Mouse (Mus musculus) heart, embryonic 10.5 days (tissue): ENCODE data around the gene Ift22. TPM values are rescaled to one million over a fixed set of nuclear protein-coding genes. Genes with fewer than 3 reads are reported as not detected.
"Not testable (repeated sequence)": the region's sequence is repeated elsewhere in the genome, so short reads cannot be mapped to it uniquely, and the experiment has no call there.

ENCODE experiments used
- DNase-seq: peaks from one replicate; pipeline ENCODE4 v3.0.0-alpha.2; 2017; ENCODE audit warnings: low spot score
- H3K27ac ChIP-seq: fragments of 300-500 bp; sonication (generic); 2 replicates; pipeline ENCODE4 v1.5.1; 2016; ENCODE audit warnings: mild to moderate bottlenecking
- H3K27me3 ChIP-seq: fragments of 300-500 bp; sonication (generic); 2 replicates; pipeline ENCODE4 v1.6.1; 2016; ENCODE audit warnings: mild to moderate bottlenecking; ENCODE audit not compliant: poor library complexity, insufficient read depth, severe bottlenecking
- H3K36me3 ChIP-seq: fragments of 300-500 bp; sonication (generic); 2 replicates; pipeline ENCODE4 v1.6.1; 2016; ENCODE audit warnings: mild to moderate bottlenecking, moderate library complexity
- H3K4me1 ChIP-seq: fragments of 300-500 bp; sonication (generic); 2 replicates; pipeline ENCODE4 v1.6.1; 2016; ENCODE audit warnings: mild to moderate bottlenecking
- H3K4me3 ChIP-seq: fragments of 300-500 bp; sonication (generic); 2 replicates; pipeline ENCODE4 v1.5.1; 2016; ENCODE audit warnings: mild to moderate bottlenecking, moderate library complexity
- H3K9me3 ChIP-seq: fragments of 300-500 bp; sonication (generic); 2 replicates; pipeline ENCODE4 v1.6.1; 2016; ENCODE audit warnings: mild to moderate bottlenecking, moderate library complexity
- WGBS: fragments of 180-500 bp; shearing (Covaris S2); methylation state at CpG from one replicate; pipeline ENCODE4 v1.1.7; 2016; 5-methylcytosine and 5-hydroxymethylcytosine counted together
- polyA plus RNA-seq: library from polyadenylated mRNA; unstranded; fragments of >200 nt; fragmentation: Nextera tagmentation; extraction: Ambion mirVana; gene quantifications from 2 replicates; pipeline ENCODE4 v1.2.1, GENCODE M21; 2016

The Ift22 gene
- polyA plus RNA-seq, 1 experiment from 2014 or later, result 54.5 TPM

DNA sequence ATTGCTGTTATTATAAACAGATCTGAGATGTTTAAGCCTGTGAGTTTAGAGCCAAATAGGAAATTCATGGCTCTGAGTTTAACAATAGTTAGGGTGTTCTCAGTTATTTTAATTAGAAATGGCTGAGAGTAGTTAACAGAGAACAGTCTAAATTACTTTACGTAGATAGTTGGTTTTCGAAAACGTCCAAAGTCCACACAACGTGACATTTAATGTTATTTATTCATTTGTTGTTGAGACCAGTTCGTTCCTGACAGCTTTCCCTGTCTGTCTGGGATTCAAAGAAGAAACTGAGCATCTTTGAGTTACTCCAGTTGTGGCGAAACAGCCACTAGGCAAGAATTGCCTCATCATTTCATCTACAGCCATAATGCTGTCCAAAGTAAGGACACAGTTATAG is 32.1 kb downstream of the Ift22 start:
- H3K27me3 ChIP-seq, H3K27ac ChIP-seq, H3K36me3 ChIP-seq, H3K4me3 ChIP-seq, H3K9me3 ChIP-seq, H3K4me1 ChIP-seq, DNase-seq: not testable (repeated sequence)
- WGBS, result 85% methylated on average over 6 of the region's 6 CpGs

GRCm38 (mm10) chr5:136940845-136941560 is 33.1 kb downstream of the Ift22 start:
- Histone ChIP-seq H3K9me3 (0 out of 2 replicates have a peak, but pooled peaks cover 2% of the 10 kb centered on the region), H3K27ac (no peak overlapping the region), H3K4me3 (no peak overlapping the region), H3K4me1 (peaks cover 4% of the 10 kb centered on the region; the same call in 1 of the 2 replicates), H3K27me3 (no peaks in the 10 kb centered on the region), H3K36me3 (no peaks in the 10 kb centered on the region)
- 83% methylated on average over 12 of the region's 12 CpGs for WGBS
- no peak for DNase-seq

- no peak for DNase-seq
- Histone ChIP-seq H3K9me3 (0 out of 2 replicates have a peak, but pooled peaks cover 2% of the 10 kb centered on the region), H3K4me3 (no peak overlapping the region), H3K36me3 (no peaks in the 10 kb centered on the region), H3K4me1 (peaks cover 4% of the 10 kb centered on the region; the same call in 1 of the 2 replicates), H3K27me3 (no peaks in the 10 kb centered on the region), H3K27ac (no peak overlapping the region)
- 74% methylated on average over 3 of the region's 3 CpGs for WGBS
These were observed 34.8 kb downstream of the Ift22 start for GRCm38 (mm10) chr5:136942781-136943180.

- Histone ChIP-seq H3K4me1 (peaks cover 4% of the 10 kb centered on the region; the same call in 1 of the 2 replicates), H3K36me3 (no peaks in the 10 kb centered on the region), H3K9me3 (0 out of 2 replicates have a peak, but pooled peaks cover 2% of the 10 kb centered on the region), H3K27ac (no peak overlapping the region), H3K27me3 (no peaks in the 10 kb centered on the region), H3K4me3 (no peak overlapping the region)
- 68% methylated on average over 2 of the region's 2 CpGs for WGBS
- no peak for DNase-seq
These were observed 35.4 kb downstream of the Ift22 start for GRCm38 (mm10) chr5:136943382-136943781.

- Histone ChIP-seq H3K36me3 (no peaks in the 10 kb centered on the region), H3K27me3 (no peaks in the 10 kb centered on the region), H3K27ac (no peak overlapping the region), H3K4me3 (no peak overlapping the region), H3K4me1 (peaks cover 4% of the 10 kb centered on the region; the same call in 1 of the 2 replicates), H3K9me3 (no peaks in the 10 kb centered on the region)
- 73% methylated on average over 12 of the region's 12 CpGs for WGBS
- no peak for DNase-seq
These were observed 37.1 kb downstream of the Ift22 start for GRCm38 (mm10) chr5:136945084-136945483.

DNA sequence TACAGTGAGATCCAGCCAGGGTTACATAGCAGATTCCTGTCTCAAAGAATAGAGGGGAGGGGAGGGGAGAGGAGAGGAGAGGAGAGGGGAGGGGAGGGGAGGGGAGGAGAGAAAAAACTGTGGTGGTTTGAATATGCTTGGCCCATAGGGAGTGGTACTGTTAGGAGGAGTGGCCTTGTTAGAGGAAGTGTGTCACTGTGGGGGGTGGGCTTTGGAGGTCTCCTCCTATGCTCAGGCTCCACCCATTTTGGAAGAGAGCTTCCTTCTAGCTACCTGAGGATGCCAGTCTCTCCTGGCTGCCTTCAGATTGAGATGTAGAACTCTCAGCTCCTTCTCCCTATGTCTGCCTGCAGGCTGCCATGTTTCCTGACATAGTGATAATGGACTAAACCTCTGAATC is 39.9 kb downstream of the Ift22 start:
- no peak overlapping the region for H3K4me3 ChIP-seq
- no peaks in the 10 kb centered on the region for H3K36me3 ChIP-seq
- DNase-seq, result no peak
- no peak overlapping the region for H3K27ac ChIP-seq
- H3K4me1 ChIP-seq, result no peaks in the 10 kb centered on the region
- H3K27me3 ChIP-seq, result no peaks in the 10 kb centered on the region
- H3K9me3 ChIP-seq, result no peaks in the 10 kb centered on the region

GRCm38 (mm10) chr5:136949551-136950336 is 41.8 kb downstream of the Ift22 start:
- H3K27me3 ChIP-seq, H3K4me1 ChIP-seq, H3K36me3 ChIP-seq, H3K4me3 ChIP-seq, DNase-seq, H3K9me3 ChIP-seq, H3K27ac ChIP-seq: not testable (repeated sequence)
- 85% methylated on average over 14 of the region's 14 CpGs for WGBS

DNA sequence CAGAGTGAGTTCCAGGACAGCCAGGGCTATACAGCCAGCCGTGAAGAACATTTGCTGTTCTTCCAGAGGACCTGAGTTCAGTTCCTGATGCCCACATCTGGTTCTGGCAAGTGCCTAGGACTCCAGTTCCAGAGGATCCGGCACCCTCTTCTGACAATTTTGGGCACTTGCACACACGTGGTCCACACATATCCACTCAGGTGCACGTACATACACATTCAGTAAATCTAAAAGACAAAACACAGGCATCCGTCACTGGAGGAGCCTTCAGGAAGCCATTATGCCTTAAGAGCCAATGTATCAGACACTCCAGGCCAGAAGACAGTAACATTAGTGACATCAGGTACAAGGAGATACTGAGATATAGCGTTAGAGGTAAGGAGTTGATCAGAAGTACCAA is 42.6 kb downstream of the Ift22 start:
- no peaks in the 10 kb centered on the region for H3K36me3 ChIP-seq
- WGBS, result 81% methylated on average over 6 of the region's 6 CpGs
- H3K4me3 ChIP-seq, result no peak overlapping the region

DNA sequence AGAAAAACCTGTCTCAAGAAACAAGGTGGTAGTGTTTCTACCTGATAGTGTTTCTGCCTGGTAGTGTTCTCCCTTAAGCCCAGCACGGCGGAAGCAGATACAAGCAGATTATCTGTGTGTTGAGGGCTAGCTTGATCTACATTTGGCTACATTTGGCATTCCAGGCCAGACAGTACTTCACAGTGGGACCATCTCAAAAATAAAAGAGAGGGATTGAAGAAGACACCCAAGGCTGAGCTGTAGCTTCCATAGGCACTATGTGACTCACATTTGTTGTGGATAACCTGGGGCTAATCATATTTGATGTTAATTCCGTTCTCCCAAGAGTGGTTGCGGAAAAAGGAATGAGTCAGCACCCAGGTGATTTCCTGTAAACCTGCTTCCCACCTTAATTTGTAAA is 44.2 kb downstream of the Ift22 start:
- H3K4me3 ChIP-seq, result no peak overlapping the region
- H3K36me3 ChIP-seq, result peaks cover 6% of the 10 kb centered on the region
- H3K27me3 ChIP-seq, result no peaks in the 10 kb centered on the region
- H3K4me1 ChIP-seq, result peaks cover 7% of the 10 kb centered on the region
- H3K9me3 ChIP-seq, result no peaks in the 10 kb centered on the region
- H3K27ac ChIP-seq, result no peak overlapping the region
- 73% methylated on average over 4 of the region's 4 CpGs for WGBS
- no peak for DNase-seq

More for the DNA sequence above, 42.6 kb downstream of the Ift22 start:
- DNase-seq, result no peak
- Histone ChIP-seq H3K4me1 (peaks cover 7% of the 10 kb centered on the region), H3K27me3 (no peaks in the 10 kb centered on the region), H3K27ac (no peak overlapping the region), H3K9me3 (no peaks in the 10 kb centered on the region)

- H3K4me1 ChIP-seq, result peaks cover 7% of the 10 kb centered on the region
- H3K27ac ChIP-seq, result peak within 1 kb of the TSS; percentile 86
- under 1% methylated on average over 23 of the region's 23 CpGs for WGBS
These were observed 45.1 kb downstream of the Ift22 start, which contains the start of gene Fis1 for GRCm38 (mm10) chr5:136953015-136953414. TSS of gene Fis1 (plus strand) at chr5:136953275.

DNA sequence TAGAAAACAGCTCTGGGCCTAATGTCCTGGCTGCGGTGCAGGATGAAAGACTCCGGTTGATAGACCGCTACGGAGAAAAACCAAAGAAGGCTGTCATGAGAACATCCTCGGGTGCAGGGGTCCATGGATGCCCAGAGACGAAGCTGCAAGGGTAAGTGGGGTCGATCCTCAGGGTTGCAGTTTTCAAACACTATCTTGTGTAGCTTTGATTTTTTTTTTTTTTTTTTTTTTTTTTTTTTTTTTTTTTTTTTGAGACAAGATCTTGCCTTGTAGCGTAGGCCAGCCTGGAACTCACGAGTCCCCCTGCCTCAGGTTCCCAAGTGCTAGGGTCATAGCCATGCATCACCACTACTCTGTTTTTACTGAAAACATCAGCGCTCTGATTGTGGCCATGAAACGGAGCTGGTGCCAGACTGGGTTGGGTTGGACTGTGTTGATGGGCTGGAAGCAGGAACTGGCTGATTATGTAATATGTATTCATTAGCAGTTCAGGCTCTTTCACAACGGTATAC is 45.5 kb downstream of the Ift22 start:
- peak overlapping the region; percentile 86 for H3K27ac ChIP-seq
- H3K4me3 ChIP-seq, result peak overlapping the region; percentile 82
- H3K36me3 ChIP-seq, result peaks cover 6% of the 10 kb centered on the region
- WGBS, result 3% methylated on average over 12 of the region's 12 CpGs
- no peaks in the 10 kb centered on the region for H3K27me3 ChIP-seq
- DNase-seq, result no peak
- H3K4me1 ChIP-seq, result peaks cover 7% of the 10 kb centered on the region
- no peaks in the 10 kb centered on the region for H3K9me3 ChIP-seq

More at GRCm38 (mm10) chr5:136953015-136953414, 45.1 kb downstream of the Ift22 start, which contains the start of gene Fis1:
- peak; percentile 99 for DNase-seq
- Histone ChIP-seq H3K9me3 (no peaks in the 10 kb centered on the region), H3K4me3 (peak within 1 kb of the TSS; percentile 82), H3K27me3 (no peaks in the 10 kb centered on the region), H3K36me3 (peaks cover 6% of the 10 kb centered on the region)

DNA sequence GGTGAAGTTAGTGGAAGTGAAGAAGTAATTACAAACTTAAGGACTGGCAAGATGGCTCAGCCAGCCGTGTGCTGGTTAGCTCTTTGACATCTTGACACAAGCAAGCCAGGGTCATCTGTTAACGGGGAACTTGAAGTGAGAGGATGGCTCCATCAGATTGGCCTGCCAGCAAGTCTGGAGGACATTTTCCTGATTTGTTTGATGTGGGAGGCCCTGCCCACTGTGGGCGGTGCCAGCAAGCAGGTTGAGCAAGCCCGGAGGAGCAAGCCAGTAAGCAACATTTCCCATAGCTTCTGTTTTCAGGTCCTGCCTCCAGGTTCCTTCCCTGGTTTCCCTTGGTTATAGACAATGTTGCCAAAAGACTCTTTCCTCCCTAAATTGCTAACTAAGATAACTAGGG is 47.7 kb downstream of the Ift22 start:
- no peaks in the 10 kb centered on the region for H3K9me3 ChIP-seq
- 77% methylated on average over 4 of the region's 4 CpGs for WGBS
- peaks cover 7% of the 10 kb centered on the region for H3K4me1 ChIP-seq
- H3K27me3 ChIP-seq, result no peaks in the 10 kb centered on the region
- H3K27ac ChIP-seq, result no peak overlapping the region
- no peak for DNase-seq
- peaks cover 6% of the 10 kb centered on the region for H3K36me3 ChIP-seq
- no peak overlapping the region for H3K4me3 ChIP-seq

DNA sequence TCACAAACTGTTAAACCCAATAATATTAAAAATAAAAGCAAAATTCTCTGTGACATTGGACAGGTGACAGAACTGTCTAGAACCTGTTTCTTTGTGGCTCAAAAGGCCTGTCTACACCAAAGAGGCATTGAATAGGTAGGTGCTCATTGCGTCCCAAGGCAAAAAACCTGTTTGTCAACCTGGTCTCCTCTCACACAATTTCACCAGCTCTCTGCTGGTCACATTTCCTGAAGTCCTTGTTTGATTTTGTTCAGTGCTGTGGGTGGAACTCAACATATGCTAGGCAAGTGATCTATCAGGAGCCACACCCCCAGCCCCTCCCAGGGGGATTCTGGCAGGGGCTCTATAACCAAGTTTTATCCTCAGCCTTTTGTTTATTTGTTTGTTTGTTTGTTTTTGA is 49.3 kb downstream of the Ift22 start:
- no peaks in the 10 kb centered on the region for H3K27me3 ChIP-seq
- peaks cover 6% of the 10 kb centered on the region for H3K36me3 ChIP-seq
- DNase-seq, result no peak
- peaks cover 16% of the 10 kb centered on the region for H3K4me1 ChIP-seq
- WGBS, result 84% methylated on average over 1 of the region's 1 CpGs
- no peak overlapping the region for H3K4me3 ChIP-seq
- no peak overlapping the region for H3K27ac ChIP-seq
- H3K9me3 ChIP-seq, result no peaks in the 10 kb centered on the region
